Mouse (Mus musculus) right cerebral cortex, adult 2 months (tissue): ENCODE measurements around the gene Slc6a17.

Experiments
- DNase-seq, 2 experiments: peaks; one replicate each; pipeline ENCODE4 v3.0.0; 2021 to 2022; ENCODE audit warnings: low spot score in 2 of 2

Slc6a17 gene

GRCm38 (mm10) chr3:107524547-107524946 is 6.7 kb upstream of the Slc6a17 start:
- DNase-seq = no peak

DNA sequence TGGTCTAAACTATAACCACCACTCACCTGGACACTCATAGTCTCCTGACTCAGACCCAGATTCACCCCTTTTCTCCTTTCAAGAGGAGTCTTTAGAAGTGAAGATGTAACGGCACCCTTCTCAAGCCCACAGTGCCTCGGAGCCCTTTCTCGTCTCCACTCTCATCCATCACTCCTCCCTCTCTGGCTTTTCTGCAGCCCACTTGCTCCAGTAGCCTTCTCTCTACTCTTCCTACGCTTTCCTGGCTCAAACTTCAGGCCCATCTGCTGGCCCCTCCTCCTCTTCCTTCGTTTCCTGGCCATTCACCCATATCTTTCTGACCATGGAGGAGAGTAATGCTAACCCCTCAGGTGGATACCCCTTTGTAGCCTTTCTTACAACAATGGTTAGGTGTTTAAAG is 3.1 kb upstream of the Slc6a17 start:
- no peak for DNase-seq

GRCm38 (mm10) chr3:107516776-107517630 is 815 bp downstream of the Slc6a17 start:
- peak in 1 of 2 experiments; percentile 59 for DNase-seq

- DNase-seq = peak in 1 of 2 experiments; percentile 64
These were observed 1.8 kb downstream of the Slc6a17 start for GRCm38 (mm10) chr3:107515989-107516388.

GRCm38 (mm10) chr3:107511416-107511815 is 6.4 kb downstream of the Slc6a17 start:
- no peak for DNase-seq

GRCm38 (mm10) chr3:107508696-107509095 is 9.1 kb downstream of the Slc6a17 start:
- DNase-seq = peak in 1 of 2 experiments; percentile 59

DNA sequence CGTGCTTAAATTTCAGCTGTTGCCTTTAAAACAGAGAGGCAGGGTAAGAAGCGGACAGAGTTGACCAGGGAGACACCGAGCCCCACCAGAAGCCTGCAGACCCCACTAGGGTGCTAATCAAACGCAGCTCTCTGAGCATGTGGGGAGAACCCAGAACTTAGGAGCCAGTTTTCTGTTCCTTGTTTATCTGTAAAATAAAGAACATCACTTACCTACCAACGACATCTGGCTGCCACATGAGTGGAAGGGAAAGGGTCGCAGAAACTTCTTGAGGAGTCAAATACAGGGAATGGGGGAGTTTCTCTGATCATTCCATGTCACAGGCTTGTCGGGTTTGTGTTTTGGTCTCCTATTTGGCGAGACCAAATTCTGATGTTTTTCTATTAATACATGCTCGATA is 9.9 kb downstream of the Slc6a17 start:
- DNase-seq = no peak

- no peak for DNase-seq
These were observed 11.3 kb downstream of the Slc6a17 start for GRCm38 (mm10) chr3:107506531-107506930.

DNA sequence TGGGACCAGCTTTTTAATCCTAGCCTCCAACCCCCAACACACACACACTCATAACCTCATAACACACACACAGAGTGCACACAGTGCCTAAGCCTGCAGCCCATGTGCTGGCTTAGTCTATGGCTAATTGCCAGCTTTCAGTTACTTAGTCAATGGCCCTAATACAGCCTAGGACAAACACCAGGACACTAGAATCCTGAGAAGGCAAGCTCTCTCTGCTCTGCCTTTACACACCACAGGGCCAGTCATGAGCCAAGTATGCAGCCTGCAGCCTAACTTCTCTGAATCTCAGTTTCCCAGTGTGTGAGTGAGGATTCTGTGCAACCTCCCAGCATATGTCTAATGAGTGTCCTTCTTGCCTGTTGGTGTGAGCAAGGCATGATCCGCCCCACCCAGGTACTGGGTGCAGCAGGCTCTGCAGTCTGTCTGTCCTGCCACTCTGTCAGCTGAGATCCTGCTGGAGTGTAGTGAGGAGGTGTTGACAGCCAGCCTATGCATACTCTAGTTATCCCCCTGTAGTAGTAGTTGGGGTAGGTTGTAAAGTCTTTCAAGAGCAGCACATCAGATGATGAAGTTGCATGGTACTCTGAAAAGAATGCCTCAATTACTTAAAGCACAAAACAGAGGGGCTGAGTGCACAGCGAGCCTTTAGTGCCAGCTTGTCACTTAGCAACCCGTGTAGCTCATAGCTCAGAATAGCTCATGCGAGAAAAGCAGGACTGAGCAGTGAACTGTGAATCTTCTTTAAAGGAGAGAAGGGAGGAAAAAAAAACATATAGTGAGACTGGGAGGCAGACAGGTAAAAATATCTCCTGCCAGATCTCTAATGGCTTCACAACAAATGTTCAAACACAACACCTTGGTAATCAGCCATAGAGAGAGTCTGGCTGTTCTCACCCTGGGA is 12.1 kb downstream of the Slc6a17 start:
- peak in 1 of 2 experiments; percentile 61 for DNase-seq

- no peak for DNase-seq
These were observed 13.3 kb downstream of the Slc6a17 start for GRCm38 (mm10) chr3:107504542-107504941.

- no peak for DNase-seq
These were observed 14.1 kb downstream of the Slc6a17 start for GRCm38 (mm10) chr3:107503716-107504115.

DNA sequence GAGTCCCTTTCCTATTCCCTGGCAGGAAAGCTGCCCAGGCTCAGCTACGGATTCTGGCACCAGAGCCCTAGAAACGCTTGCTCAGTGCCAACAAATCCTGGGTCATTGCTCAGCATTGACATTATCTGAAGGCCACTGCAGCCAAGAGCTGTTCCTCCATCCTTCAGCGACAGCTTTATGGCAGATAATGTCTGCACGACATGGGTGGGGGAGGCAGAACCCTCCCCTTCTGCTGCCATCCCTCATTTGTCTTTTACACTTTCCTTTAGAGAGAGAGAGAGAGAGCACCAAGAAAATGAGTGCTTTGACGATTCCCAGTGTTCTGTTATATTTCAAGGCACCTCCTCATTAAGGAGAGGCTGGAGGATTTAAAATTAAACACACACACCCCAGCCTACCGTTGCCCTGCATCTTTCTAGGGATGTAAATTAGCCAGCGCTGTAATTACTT is 16.1 kb downstream of the Slc6a17 start:
- peak in 1 of 2 experiments; percentile 39 for DNase-seq

- DNase-seq = no peak
These were observed 17.5 kb downstream of the Slc6a17 start for GRCm38 (mm10) chr3:107500301-107500700.

DNA sequence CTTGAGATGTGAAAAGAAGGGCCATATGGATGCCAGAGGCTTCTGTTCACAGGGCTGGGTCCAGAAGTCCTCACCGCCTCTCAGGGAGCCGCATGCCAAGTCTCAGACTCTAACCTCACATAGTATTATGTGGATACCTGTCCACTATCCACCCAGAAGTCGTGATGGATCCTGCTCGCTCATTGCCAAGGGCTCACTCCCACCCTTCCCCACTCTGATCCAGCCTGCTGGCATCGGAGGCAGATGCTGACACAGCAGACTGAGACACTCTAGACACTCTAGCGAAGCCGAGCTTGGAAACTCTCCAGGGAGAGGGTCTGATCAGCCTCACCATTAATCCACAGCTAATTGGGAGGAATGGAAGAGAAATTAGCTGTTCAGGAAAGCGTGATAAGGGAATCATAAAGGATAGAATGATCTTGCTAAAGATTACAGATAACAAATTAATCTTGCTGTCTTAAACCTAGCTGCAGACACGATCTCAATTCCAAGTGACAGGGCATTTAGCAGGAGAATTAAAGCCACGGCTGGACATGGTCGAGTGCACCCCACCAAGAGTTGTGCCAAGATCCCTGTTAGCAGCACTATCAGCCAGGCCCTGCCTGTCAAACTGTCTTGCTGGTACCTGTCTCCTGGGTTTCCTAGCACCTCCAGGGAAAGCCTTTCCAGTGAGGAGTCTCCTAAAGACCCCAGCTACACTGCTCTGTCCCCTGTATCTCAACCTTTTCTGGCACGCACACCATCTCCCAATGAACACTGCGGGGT is 21.6 kb downstream of the Slc6a17 start:
- DNase-seq = no peak

- DNase-seq = no peak
These were observed 22.3 kb downstream of the Slc6a17 start for GRCm38 (mm10) chr3:107495524-107495923.

- DNase-seq = peak; percentile 64 to 67
These were observed 26.4 kb downstream of the Slc6a17 start for GRCm38 (mm10) chr3:107491459-107491858.

GRCm38 (mm10) chr3:107488637-107489036 is 29.2 kb downstream of the Slc6a17 start:
- no peak for DNase-seq

GRCm38 (mm10) chr3:107483290-107483689 is 34.5 kb downstream of the Slc6a17 start:
- DNase-seq = peak; percentile 77 to 80

DNA sequence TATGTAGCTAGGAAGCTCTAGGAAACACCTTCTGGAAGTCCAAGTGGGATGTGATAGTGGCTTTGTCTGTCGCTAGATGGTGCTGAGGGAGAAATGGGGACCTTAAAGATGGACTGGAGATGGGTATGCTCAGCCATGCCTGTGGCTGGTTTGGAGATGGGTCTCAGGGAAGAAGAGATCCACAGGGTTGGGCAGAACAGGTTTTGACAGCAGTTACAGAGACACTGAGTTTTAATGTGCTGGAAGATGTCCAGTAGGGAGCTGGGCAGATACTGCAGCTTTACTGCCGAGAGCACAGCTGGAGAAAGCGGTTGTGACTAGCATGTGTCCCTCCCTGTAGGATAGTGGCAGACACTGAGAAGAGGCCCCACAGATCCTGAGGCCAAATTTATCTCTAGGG is 37.2 kb downstream of the Slc6a17 start:
- DNase-seq = no peak

GRCm38 (mm10) chr3:107472198-107472597 is 45.6 kb downstream of the Slc6a17 start:
- DNase-seq = peak in 1 of 2 experiments; percentile 62

- DNase-seq = peak in 1 of 2 experiments; percentile 58
These were observed 48.8 kb downstream of the Slc6a17 start for GRCm38 (mm10) chr3:107469059-107469458.

DNA sequence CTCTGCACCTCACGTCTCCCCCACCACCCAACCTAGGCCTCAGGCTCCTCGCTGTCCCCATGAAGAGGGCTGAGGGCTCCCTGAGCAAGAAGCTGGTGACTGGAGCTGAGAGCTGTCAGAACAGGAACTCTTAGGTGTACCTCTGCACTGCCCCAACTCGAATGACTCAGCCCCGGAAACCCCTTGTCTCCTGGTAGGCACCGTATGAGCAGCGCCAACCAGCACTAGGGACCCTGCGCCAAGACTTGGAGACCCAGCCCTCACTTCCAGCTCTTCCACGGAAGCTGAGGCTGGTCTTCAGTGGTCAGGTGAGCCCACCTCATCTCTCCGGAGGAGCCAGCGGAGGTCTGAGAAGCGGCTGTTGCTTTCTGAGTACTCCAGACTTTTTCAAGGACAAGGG is 49.7 kb downstream of the Slc6a17 start:
- DNase-seq = no peak
